Mouse (Mus musculus) midbrain, postnatal 0 days (tissue): ENCODE results near the gene Krtcap2. TPM values are rescaled to one million over a fixed set of nuclear protein-coding genes. Genes with fewer than 3 reads are reported as not detected.

Experiments
- ATAC-seq: fragments of 200-750 bp; cut with Nextera tagmentation; 2 replicates; pipeline ENCODE4 v1.8.0; 2017; ENCODE audit warnings: moderate number of reproducible peaks, mild to moderate bottlenecking, moderate TSS enrichment, moderate library complexity; ENCODE audit not compliant: low FRiP score
- DNase-seq: peaks from one replicate; pipeline ENCODE4 v3.0.0-alpha.2; 2015; ENCODE audit warnings: low spot score
- H3K27ac ChIP-seq: fragments of 300-500 bp; sonication (generic); 2 replicates; pipeline ENCODE4 v1.5.1; 2014; ENCODE audit warnings: low read depth, mild to moderate bottlenecking, low read length, mixed read lengths
- H3K27me3 ChIP-seq: fragments of 300-500 bp; sonication (generic); 2 replicates; pipeline ENCODE4 v1.6.1; 2014; ENCODE audit warnings: low read length, control low read depth, mixed read lengths; ENCODE audit not compliant: insufficient read depth
- H3K36me3 ChIP-seq: fragments of 300-500 bp; sonication (generic); 2 replicates; pipeline ENCODE4 v1.6.1; 2014; ENCODE audit warnings: low read length, control low read depth, mixed read lengths; ENCODE audit not compliant: insufficient read depth
- H3K4me1 ChIP-seq: fragments of 300-500 bp; sonication (generic); 2 replicates; pipeline ENCODE4 v1.6.1; 2014; ENCODE audit warnings: mild to moderate bottlenecking, control low read depth, antibody characterized with exemption, low read length, mixed read lengths; ENCODE audit not compliant: insufficient read depth
- H3K4me2 ChIP-seq: fragments of 300-500 bp; sonication (generic); 2 replicates; pipeline ENCODE4 v1.6.1; 2014; ENCODE audit warnings: low read depth, mild to moderate bottlenecking, low read length, mixed read lengths; ENCODE audit not compliant: poor library complexity, severe bottlenecking
- H3K4me3 ChIP-seq: fragments of 300-500 bp; sonication (generic); 2 replicates; pipeline ENCODE4 v1.5.1; 2014; ENCODE audit warnings: low read depth, mild to moderate bottlenecking, low read length, moderate library complexity
- H3K9ac ChIP-seq: fragments of 300-500 bp; sonication (generic); replicated peaks from 2 replicates; pipeline ENCODE4 v1.6.1; 2014; ENCODE audit warnings: mild to moderate bottlenecking, low read length, moderate library complexity, mixed read lengths; ENCODE audit not compliant: poor library complexity, severe bottlenecking
- H3K9me3 ChIP-seq: fragments of 300-500 bp; sonication (generic); 2 replicates; pipeline ENCODE4 v1.6.1; 2016; ENCODE audit warnings: low read length, control low read depth
- CTCF ChIP-seq: IDR thresholded peaks from 2 replicates; pipeline ENCODE4 v1.5.1; 2016; ENCODE audit warnings: antibody characterized with exemption, mild to moderate bottlenecking
- WGBS: fragments of 180-500 bp; shearing (Covaris S2); extraction: QIAGEN DNeasy Blood & Tissue Kit; methylation state at CpG from one replicate; pipeline ENCODE4 v1.1.7; 2014; 5-methylcytosine and 5-hydroxymethylcytosine counted together
- polyA plus RNA-seq: library from polyadenylated mRNA; unstranded; fragments of >200 nt; fragmentation: Nextera tagmentation; extraction: Ambion mirVana; gene quantifications from 2 replicates; pipeline ENCODE4 v1.2.1, GENCODE M21; 2015
- total RNA-seq: library from RNA; depleted of rRNA; stranded (reverse); fragments of >200 nt; gene quantifications from 2 replicates; pipeline ENCODE4 v1.2.3, GENCODE M21; 2014

The Krtcap2 gene
- total and polyA plus RNA-seq, 2 experiments from 2014 or later, result 93.9 to 219 TPM

DNA sequence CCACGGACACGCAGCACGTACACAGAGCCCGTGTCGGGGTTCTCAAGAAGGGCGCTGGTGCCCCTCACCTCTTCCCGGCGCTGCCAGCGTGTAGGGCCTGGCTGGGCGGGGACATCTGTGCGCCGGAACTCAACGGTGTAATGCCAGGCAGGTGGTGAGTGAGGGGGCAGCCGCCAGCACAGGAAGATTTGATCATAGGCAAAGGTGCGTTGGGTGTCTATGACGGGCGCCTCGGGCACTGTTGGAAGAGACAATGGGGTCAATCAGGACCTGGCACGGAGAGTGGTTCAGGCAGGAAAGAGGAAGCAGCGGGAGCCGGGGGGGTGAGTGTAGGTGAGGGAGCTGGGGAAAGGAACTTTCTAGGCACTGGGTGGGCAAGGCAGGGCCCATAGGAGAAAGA lies 8.1 kb upstream of the Krtcap2 start:
- Histone ChIP-seq H3K27ac (no peak overlapping the region), H3K4me1 (no peaks in the 10 kb centered on the region), H3K9me3 (no peaks in the 10 kb centered on the region), H3K9ac (no peak overlapping the region), H3K4me3 (no peak overlapping the region), H3K27me3 (no peaks in the 10 kb centered on the region), H3K36me3 (peaks cover 92% of the 10 kb centered on the region), H3K4me2 (no peak overlapping the region)
- no peak for TF ChIP-seq CTCF
- ATAC-seq (no peak), DNase-seq (no peak)
- WGBS, result 93% methylated on average over 21 of the region's 21 CpGs

DNA sequence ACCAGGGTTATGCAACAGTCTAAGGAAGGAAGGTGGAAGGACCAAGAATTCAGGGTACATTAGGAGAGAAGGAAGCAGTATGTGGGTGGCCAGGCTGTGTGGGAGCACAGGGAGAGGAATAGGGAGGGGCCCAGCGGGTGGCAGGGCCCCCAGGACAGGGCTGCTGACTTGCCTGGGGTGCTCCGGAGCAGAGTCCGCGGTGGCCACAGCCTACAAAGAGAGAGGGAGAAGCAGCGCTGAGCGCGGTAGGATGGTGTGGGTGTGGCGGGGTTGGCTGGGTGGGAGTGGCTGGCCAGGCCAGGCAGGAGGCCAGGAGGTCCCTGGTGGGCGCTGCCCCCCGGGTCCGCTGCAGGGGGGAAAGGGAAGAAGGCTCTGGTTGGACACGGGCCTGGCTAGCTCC lies 7.3 kb upstream of the Krtcap2 start:
- no peak for TF ChIP-seq CTCF
- Histone ChIP-seq H3K4me3 (no peak overlapping the region), H3K27me3 (no peaks in the 10 kb centered on the region), H3K9ac (no peak overlapping the region), H3K4me1 (no peaks in the 10 kb centered on the region), H3K9me3 (no peaks in the 10 kb centered on the region), H3K36me3 (peaks cover 84% of the 10 kb centered on the region), H3K27ac (no peak overlapping the region), H3K4me2 (no peak overlapping the region)
- ATAC-seq (no peak), DNase-seq (no peak)
- 65% methylated on average over 10 of the region's 12 CpGs for WGBS

DNA sequence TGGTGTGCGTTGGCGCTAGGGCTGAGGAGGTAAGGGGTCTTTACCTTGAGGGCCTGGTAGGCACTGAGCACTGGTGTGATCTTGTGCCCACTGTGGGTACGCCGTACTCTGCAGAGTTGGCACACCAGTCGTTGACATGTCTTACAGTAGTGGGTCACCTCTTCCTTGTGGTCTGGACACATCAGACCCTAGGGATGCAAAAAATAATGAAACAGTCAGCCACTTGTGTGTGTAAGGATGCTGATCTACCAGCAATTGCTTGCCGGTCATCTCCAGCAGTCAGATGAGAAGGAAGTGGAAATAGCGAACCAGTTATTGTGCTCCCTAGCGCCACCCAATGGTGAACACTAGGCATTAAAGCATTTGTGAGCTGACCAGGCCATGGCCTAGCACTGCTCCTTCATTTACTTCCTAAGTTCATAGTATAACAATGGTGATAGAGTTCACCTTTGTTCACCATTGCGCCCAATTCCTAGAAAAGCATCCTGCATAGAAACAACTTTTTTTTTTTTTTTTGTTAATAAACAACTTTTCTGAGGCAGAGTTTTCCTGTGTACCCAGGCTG lies 3.4 kb upstream of the Krtcap2 start:
- WGBS, result 68% methylated on average over 9 of the region's 9 CpGs
- H3K9me3 ChIP-seq, result no peaks in the 10 kb centered on the region
- no peak for ATAC-seq

DNA sequence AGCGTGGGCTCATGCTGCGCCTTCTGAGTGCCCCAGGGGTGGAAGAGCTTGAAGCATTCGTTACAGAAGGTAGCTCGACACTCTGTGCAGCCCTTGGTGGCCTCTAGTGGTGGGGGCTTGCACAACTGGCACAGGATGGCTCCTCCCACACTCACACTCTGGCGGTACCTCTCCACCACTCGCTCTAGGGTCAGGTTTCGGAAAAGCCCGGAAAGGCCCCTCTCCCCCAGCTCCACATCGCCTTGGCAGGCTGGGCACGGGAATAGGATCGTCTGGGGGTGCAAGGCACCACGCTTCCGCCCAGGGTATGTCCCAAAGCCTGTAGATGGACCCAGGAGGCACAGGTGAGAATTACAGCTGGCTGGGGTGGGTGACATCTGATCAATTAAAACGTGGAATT lies 2.2 kb upstream of the Krtcap2 start:
- Histone ChIP-seq H3K4me3 (peak overlapping the region; percentile 70), H3K9me3 (no peaks in the 10 kb centered on the region), H3K9ac (peak overlapping the region; percentile 93), H3K27me3 (no peaks in the 10 kb centered on the region), H3K27ac (peak overlapping the region; percentile 97), H3K4me1 (peaks cover 12% of the 10 kb centered on the region; the same call in 1 of the 2 replicates), H3K4me2 (peak overlapping the region; percentile 92), H3K36me3 (peaks cover 42% of the 10 kb centered on the region)
- TF ChIP-seq CTCF, result peak; percentile 61
- WGBS, result 10% methylated on average over 14 of the region's 14 CpGs
- DNase-seq (peak; percentile 62), ATAC-seq (no peak)

More for the DNA sequence above, 3.4 kb upstream of the Krtcap2 start:
- Histone ChIP-seq H3K4me1 (peaks cover 10% of the 10 kb centered on the region; the same call in 1 of the 2 replicates), H3K36me3 (peaks cover 48% of the 10 kb centered on the region), H3K4me2 (no peak overlapping the region), H3K9ac (no peak overlapping the region), H3K27me3 (no peaks in the 10 kb centered on the region), H3K27ac (0 out of 2 replicates have a peak overlapping the region, but pooled peaks have one; percentile 26), H3K4me3 (no peak overlapping the region)
- peak; percentile 73 for DNase-seq
- peak; percentile 83 for TF ChIP-seq CTCF

DNA sequence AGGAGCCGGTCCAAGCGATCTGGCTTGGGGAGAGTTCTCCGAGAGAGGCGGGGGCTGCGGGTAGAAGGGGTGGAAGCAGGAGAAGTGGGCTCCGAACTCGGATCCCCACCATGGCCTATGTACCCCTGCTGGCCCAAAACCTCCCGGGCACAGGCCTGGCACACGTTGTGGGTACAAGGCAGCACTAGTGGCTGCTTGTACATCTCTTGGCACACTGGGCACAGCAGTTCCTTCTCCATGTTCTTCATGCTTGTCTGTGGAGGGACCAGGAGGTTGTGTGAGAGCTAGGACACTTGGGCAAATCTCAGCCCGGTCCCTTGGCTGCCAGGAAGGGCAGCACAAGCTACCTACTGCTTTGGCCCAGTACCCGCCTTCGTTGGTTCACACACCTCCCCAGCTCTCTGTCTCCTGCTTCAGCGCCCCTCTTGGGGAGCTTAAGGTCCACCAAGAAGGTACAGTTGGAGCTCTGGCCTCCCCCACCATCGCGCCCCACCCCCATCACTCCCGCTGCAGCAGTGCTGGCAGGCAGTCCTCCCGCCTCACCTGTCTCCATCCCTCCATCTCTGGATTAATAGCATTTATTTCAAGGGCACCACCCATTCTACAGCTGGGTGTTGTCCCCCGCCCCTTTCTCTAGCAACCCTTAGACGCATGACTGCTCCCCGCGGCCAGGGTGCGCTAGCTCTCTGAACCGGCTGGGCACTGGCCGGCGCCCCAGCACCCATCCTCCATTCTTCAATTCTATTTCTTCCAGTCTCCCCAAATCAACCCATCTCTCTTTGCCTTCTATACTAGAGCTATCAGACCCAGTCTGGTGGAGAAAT lies 1.4 kb upstream of the Krtcap2 start:
- 9% methylated on average over 25 of the region's 25 CpGs for WGBS
- DNase-seq (peak; percentile 65), ATAC-seq (peak; percentile 31)
- H3K27ac ChIP-seq, result peak overlapping the region; percentile 97
- peaks cover 35% of the 10 kb centered on the region for H3K36me3 ChIP-seq
- peak overlapping the region; percentile 93 for H3K9ac ChIP-seq
- no peaks in the 10 kb centered on the region for H3K27me3 ChIP-seq
- peak overlapping the region; percentile 92 for H3K4me2 ChIP-seq
- H3K4me1 ChIP-seq, result peaks cover 12% of the 10 kb centered on the region; the same call in 1 of the 2 replicates
- no peaks in the 10 kb centered on the region for H3K9me3 ChIP-seq
- TF ChIP-seq CTCF, result peak; percentile 61
- H3K4me3 ChIP-seq, result peak overlapping the region; percentile 70
